Mouse (Mus musculus) brain, embryonic 14.5 days (tissue): Measurements from ENCODE around the gene Fam167b. TPM values are rescaled to one million over a fixed set of nuclear protein-coding genes. Genes with fewer than 3 reads are reported as not detected.
A peak's percentile ranks its signal among the peaks of the same experiment; 100 is the strongest.

Source experiments
- DNase-seq: peaks from one replicate; pipeline ENCODE4 v3.0.0-alpha.2; 2011; ENCODE audit warnings: low read depth
- CTCF ChIP-seq: fragments of 200-500 bp; IDR thresholded peaks from 2 replicates; pipeline ENCODE4 v1.5.1; 2012; ENCODE audit warnings: inconsistent platforms, mild to moderate bottlenecking, moderate library complexity, borderline replicate concordance; ENCODE audit not compliant: insufficient read depth, insufficient read length; ENCODE audit errors: extremely low read depth
- POLR2A ChIP-seq: fragments of 200-500 bp; IDR thresholded peaks from 2 replicates; pipeline ENCODE4 v1.6.1; 2012; ENCODE audit warnings: mild to moderate bottlenecking, inconsistent platforms, borderline replicate concordance; ENCODE audit not compliant: poor library complexity, insufficient read depth, insufficient read length, severe bottlenecking; ENCODE audit errors: extremely low read depth
- polyA plus RNA-seq: library from polyadenylated mRNA; depleted of rRNA; stranded (reverse); fragments of >200 nt; gene quantifications from 2 replicates; pipeline ENCODE4 v1.2.3, GENCODE M21; 2012

Fam167b gene
- polyA plus RNA-seq, 1 experiment: 0.82 TPM

GRCm38 (mm10) chr4:129586943-129587342 lies 8.6 kb upstream of the Fam167b start:
- TF ChIP-seq CTCF (no peak), POLR2A (no peak)
- DNase-seq: no peak

- no peak for TF ChIP-seq CTCF
- no peak for TF ChIP-seq POLR2A
- DNase-seq: no peak
Observed at GRCm38 (mm10) chr4:129585773-129586172, 7.4 kb upstream of the Fam167b start.

- peak; percentile 80 for DNase-seq
- TF ChIP-seq CTCF: peak; percentile 74
- no peak for TF ChIP-seq POLR2A
Observed at GRCm38 (mm10) chr4:129584884-129585608, 6.7 kb upstream of the Fam167b start.

GRCm38 (mm10) chr4:129584370-129584769 lies 6.0 kb upstream of the Fam167b start:
- no peak for DNase-seq
- TF ChIP-seq POLR2A (no peak), CTCF (no peak)

GRCm38 (mm10) chr4:129582251-129582650 lies 3.9 kb upstream of the Fam167b start:
- no peak for DNase-seq
- TF ChIP-seq POLR2A (no peak), CTCF (no peak)

- TF ChIP-seq CTCF (no peak), POLR2A (no peak)
- peak; percentile 38 for DNase-seq
Observed at GRCm38 (mm10) chr4:129580347-129580746, 2.0 kb upstream of the Fam167b start.

GRCm38 (mm10) chr4:129577688-129578087 lies 661 bp downstream of the Fam167b start:
- DNase-seq: no peak

GRCm38 (mm10) chr4:129576863-129577491 lies 1.4 kb downstream of the Fam167b start:
- no peak for TF ChIP-seq POLR2A
- TF ChIP-seq CTCF: peak; percentile 54; the same call in 1 of the 2 replicates
- DNase-seq: peak; percentile 69

More at GRCm38 (mm10) chr4:129577688-129578087, 661 bp downstream of the Fam167b start:
- TF ChIP-seq CTCF (no peak), POLR2A (no peak)

- DNase-seq: no peak
- TF ChIP-seq POLR2A (no peak), CTCF (no peak)
Observed at GRCm38 (mm10) chr4:129575171-129575844, 3.0 kb downstream of the Fam167b start.

- no peak for DNase-seq
Observed at GRCm38 (mm10) chr4:129573430-129573829, 4.9 kb downstream of the Fam167b start, which contains the start of gene Lck. Lck (minus strand) TSS chr4:129573641.

GRCm38 (mm10) chr4:129573093-129573370 lies 5.3 kb downstream of the Fam167b start:
- TF ChIP-seq POLR2A (no peak), CTCF (no peak)

More at GRCm38 (mm10) chr4:129573430-129573829, 4.9 kb downstream of the Fam167b start, which contains the start of gene Lck:
- no peak for TF ChIP-seq POLR2A
- no peak for TF ChIP-seq CTCF

GRCm38 (mm10) chr4:129572236-129573092 lies 5.9 kb downstream of the Fam167b start:
- TF ChIP-seq CTCF: no peak
- TF ChIP-seq POLR2A: no peak
- no peak for DNase-seq

More at GRCm38 (mm10) chr4:129573093-129573370, 5.3 kb downstream of the Fam167b start:
- no peak for DNase-seq
